Mouse (Mus musculus): ENCODE measurements around the gene Ppp1r16b.
"Not testable (repeated sequence)": the region's sequence is repeated elsewhere in the genome, so short reads cannot be mapped to it uniquely, and the experiment has no call there.

Ppp1r16b gene

DNA sequence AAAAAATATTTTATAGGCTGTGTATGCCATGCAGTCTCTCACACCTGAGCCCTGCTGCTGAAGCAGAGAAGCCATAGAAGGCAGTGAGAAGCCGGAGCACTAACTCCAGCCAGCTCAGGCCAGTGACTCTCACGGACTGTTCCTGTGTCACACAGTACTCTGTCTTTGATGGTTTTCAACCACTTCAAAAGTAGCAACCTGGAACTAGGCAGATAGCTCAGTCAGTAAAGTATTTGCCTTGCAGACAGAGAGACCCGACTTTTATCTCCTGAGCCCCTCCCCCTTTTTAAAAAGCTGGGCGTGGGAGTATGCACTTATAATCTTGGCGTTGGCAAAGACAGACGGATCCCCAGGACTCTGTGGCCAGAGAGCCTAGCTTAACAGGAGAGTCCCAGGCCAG lies 58.6 kb downstream of the Ppp1r16b start:
- no peak for DNase-seq (ENCODE audit: low spot score in 2 of 2)

DNA sequence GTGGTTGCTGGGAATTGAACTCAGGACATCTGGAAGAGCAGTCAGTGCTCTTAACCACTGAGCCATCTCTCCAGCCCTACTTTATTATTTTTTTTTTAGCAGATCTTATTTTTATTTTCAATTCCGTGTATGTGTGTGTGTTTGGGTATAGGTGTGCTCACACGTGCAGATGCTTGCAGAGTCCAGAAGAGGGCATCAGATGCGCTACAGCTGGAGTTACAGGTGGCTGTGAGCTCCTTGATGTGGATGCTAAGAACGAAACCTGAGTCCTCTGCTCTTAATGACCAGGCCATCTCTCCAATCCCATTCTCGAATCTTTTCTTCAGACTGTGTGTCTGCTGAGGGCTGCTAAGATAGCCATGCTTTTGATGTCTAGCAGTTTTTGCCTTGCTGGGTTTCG lies 61.1 kb downstream of the Ppp1r16b start:
- DNase-seq (ENCODE audit: low spot score in 2 of 2), result no peak

DNA sequence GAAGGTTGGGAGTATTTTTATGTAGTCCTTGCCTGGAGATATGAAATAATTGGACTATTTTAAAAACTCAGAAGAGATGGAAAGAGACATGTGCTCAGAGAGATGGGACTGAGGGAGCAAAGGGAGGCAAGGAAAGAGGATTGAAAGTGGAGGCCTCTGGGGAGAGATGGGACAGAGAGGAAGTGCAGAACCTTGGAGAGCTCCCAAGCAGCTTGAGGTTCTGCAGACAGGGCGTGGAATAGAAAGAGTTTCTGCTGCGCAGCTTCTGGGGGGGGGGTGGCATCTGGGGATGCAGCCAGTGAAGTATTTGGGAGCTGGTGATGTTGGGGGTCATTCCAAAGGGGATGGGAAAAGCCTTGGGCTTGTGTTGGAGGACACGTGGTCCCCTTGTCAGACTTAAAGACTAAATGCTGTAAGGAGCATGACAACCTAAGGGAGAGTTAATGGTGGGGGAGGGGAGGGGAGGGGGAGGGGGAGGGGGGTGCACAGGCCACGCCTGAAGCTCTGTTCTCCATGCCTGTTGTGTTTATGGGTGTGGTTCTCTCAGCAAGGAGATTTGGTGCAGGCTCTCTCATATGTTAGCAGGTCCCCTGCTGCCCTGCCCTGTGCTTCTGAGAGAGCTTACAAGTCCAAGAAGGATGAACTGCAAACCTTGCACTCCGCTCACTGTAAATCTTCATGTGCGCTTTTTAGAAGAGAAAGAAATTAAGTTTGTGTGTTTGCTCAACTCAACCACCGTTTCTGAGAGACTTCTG lies 63.0 kb downstream of the Ppp1r16b start:
- DNase-seq (ENCODE audit: low spot score in 2 of 2), result no peak

- no peak for DNase-seq (ENCODE audit: low spot score in 2 of 2)
These were observed 65.7 kb downstream of the Ppp1r16b start for GRCm38 (mm10) chr2:158730896-158731295.

DNA sequence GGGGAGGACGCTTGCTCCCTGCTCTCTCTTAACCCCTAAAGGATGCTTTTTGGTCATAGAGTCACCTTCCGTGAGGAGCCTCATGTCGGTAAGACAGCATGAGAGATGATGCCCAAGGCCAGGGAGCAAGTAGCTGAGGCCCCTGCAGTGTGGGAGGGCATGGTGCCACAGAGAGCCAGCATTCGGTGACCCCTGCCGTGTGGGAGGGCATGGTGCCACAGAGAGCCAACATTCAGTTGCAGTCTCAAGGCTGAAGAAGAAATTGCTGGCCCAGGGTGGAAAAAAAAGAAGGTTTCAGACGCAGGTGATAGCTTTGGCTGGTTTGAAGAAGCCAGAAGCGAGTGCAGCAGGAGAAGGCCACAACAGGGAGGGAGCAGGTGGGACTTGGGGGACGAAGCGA lies 67.3 kb downstream of the Ppp1r16b start:
- no peak for DNase-seq (ENCODE audit: low spot score in 2 of 2)

GRCm38 (mm10) chr2:158733136-158733535 lies 67.9 kb downstream of the Ppp1r16b start:
- DNase-seq (ENCODE audit: low spot score in 2 of 2), result peak in 1 of 2 experiments; percentile 53

DNA sequence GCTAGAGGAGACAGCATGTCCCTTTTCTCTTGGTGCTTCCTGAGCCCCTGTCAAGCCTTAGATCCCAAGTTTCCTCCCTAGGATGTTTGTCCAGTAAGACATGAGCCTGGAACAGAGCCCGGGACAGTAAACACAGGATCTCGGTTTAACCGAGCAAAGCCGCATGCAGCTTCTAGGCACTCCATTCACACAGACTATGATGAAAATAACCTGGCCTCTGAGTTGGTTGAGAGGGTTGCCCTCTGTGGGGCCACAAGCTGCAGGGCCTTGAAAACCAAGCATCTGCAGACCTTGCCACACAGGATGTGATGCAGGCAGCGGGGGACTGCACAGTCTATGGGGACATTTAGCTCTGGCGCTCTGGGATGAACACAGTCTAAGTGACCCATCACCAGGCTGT lies 68.7 kb downstream of the Ppp1r16b start:
- no peak for DNase-seq (ENCODE audit: low spot score in 2 of 2)

- DNase-seq (ENCODE audit: low spot score in 2 of 2), result peak in 1 of 2 experiments; percentile 56
These were observed 69.4 kb downstream of the Ppp1r16b start for GRCm38 (mm10) chr2:158734500-158735152.

- no peak for DNase-seq (ENCODE audit: low spot score in 2 of 2)
These were observed 70.1 kb downstream of the Ppp1r16b start for GRCm38 (mm10) chr2:158735340-158735739.

- not testable (repeated sequence) for DNase-seq (ENCODE audit: low spot score in 2 of 2)
These were observed 71.0 kb downstream of the Ppp1r16b start for GRCm38 (mm10) chr2:158736247-158736646.

GRCm38 (mm10) chr2:158738591-158738990 lies 73.4 kb downstream of the Ppp1r16b start:
- DNase-seq (ENCODE audit: low spot score in 2 of 2), result no peak

DNA sequence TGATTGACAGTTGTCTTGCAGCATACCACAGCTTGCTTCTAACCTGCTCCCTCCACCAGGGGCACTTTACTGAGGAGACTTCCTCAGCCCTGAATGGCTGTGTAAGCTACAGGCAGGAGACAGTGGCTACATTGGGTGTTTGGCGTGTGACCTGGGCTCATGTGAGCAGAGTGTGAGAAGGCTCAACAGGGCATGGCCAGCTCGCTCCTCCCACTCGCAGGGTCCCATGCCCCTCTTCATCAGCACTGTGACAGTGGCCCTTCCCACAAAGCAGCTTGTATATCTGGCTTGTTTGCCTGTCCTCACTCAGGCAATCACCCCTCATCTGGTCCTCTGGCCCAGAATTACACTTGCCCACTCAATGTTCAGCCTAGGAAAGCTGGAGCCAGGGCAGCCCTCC lies 73.9 kb downstream of the Ppp1r16b start:
- DNase-seq (ENCODE audit: low spot score in 2 of 2), result no peak

DNA sequence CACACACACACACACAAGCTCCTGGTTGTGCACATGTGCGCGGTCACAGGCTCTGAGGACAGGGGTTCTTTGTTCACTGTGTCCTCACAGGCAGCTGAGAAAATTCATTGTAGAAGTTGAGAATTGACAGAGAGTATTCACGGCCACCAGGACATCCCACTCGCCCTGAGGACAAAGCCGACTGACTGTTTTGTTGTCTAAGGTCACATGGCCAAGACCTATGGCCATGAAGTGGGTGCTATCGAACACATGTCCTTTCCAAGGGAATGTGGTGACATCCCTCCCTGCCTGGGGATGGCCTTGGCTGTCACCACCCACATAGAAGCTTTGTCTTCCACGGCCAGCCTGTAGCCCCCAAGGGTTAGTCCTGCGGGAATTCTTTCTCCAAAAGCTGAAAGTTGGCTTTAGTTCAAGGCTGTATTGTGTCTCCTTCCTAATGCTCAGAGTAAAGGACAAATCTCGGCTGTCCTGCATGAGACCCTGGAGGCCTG lies 75.9 kb downstream of the Ppp1r16b start:
- DNase-seq (ENCODE audit: low spot score in 2 of 2), result peak; percentile 56 to 59

DNA sequence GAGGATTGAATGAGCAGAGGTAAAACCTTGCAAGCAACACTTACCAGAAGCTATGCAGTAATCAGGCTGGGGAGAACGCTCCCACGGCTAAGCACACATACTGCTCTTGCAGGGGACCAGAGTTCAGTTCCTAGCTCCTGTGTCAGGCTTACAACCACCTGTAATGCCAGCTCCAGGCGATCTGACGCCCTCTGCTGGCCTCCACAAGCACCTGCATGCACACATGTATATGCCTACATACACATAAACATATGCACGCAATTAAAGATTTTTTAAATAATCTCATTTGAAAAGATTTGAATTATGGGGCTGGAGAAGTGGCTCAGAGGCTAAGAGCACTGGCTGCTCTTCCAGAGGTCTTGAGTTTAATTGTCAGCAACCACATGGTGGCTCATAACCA lies 77.2 kb downstream of the Ppp1r16b start:
- no peak for DNase-seq (ENCODE audit: low spot score in 2 of 2)

DNA sequence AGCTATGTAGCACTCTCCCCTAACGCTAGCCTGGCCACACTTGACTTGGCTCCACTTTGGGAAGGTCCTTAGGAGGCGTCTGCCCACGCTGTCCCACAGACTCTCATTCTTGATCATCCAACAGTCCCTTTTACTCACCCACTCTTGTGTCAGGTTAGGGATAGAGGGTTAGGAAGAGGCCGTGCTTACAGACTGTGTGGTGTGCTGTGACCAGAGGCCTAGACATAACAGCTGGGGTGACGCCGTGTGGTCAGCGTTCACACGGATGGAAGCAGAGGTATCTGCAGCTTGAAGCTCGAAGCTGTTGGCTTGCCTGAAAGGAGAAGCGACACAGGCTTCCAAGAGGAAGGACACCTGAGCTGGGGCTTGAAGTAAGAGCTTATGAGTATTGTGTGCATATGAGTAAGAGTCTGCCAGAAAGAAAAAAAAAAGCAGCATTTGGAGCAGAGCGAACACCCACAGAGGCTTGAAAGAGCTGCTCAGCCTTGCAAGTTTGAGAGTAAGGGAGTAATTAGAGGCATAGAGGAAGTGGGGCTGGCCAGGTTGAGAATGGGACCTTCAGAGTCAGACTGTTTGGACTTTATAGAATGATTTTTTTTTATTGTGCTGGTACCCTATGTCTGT lies 78.4 kb downstream of the Ppp1r16b start:
- DNase-seq (ENCODE audit: low spot score in 2 of 2), result no peak

DNA sequence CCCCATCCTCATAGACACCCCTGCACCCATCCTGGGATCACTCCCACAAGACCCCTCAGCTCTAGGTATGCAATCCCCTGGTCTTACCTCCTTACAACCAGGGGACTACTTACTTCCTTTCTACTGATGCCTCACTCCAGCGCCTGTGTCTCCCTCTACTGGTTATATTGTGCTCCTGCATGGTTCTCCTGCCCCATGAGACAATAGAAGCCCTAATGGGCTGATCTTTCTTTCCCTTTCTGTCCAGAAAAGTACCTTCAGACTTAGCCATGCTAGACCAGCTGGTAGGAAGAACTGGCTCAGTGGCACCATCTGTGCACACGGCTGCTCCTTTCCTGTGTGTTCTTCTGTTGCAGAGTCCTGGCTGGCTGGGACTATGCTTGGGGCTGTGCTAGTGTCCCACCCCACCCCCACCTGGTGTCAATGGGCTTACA lies 79.9 kb downstream of the Ppp1r16b start:
- DNase-seq (ENCODE audit: low spot score in 2 of 2), result peak in 1 of 2 experiments; percentile 71

- DNase-seq (ENCODE audit: low spot score in 2 of 2), result no peak
These were observed 81.0 kb downstream of the Ppp1r16b start for GRCm38 (mm10) chr2:158746164-158746563.

DNA sequence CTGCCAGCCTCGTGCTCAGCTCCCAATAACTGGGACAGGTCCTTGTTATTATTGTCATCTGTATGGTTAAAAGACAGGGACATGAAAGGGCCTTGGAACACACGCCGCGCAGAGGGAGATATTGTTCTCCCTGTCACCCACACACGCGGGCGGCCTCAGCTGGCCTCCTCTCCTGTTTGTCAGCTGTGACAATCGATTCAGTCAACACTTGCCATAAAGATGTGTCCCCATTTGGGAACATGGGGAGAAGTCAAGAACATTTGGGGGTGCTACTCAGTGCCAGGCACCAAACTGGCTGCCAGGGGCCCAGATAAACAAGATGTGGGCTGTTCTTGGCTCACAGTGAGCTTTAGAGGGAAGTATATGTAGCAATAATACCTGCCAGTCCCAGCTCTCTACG lies 84.2 kb downstream of the Ppp1r16b start:
- peak in 1 of 2 experiments; percentile 70 for DNase-seq (ENCODE audit: low spot score in 2 of 2)

DNA sequence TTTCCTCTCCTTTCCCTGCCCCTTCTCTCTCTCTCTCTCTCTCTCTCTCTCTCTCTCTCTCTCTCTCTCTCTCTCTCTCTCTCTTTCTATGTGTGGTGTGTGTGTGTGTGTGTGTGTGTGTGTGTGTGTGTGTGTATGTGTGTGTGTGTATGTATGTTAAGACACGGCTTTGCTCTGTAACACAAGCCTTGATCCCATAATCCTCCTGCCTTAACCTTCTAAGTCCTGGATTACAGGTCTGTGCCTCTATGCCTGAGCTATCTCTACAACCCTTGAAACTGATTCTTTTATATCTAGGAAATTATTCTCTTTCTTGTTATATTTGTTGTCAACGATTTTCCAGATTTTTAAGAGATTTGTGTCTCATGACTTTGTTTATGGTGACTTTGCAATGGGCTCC lies 95.0 kb downstream of the Ppp1r16b start:
- no peak for DNase-seq (ENCODE audit: low spot score in 2 of 2)

- DNase-seq (ENCODE audit: low spot score in 2 of 2), result no peak
These were observed 97.1 kb downstream of the Ppp1r16b start for GRCm38 (mm10) chr2:158762339-158762738.

DNA sequence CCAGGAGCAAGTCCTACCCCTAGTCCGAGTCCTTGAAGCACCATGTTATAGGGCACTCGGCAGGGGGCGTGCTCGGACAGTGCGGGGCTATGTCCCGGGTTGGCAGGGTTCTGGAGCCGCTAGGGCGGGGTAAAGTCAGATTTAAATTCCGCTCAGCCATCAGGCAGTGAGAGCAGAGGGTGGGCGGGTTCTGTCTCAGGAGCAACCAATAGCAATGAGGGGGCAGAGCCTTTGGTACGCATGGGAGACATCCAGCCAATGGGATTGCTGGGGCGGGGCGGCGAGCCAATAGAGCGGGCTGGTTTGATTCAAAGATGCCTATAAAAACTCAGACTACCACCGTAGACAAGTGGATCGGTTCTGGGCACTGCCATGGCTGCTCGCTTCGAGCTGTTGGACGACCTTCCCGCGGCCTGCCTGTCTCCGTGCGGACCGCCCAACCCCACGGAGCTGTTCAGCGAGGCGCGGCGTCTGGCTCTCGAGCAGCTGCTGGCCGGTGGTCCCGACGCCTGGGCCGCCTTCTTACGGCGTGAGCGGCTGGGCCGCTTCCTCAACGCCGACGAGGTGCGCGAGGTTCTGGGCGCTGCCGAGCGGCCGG lies 102.6 kb downstream of the Ppp1r16b start, which contains the start of gene Fam83d:
TSS of gene Fam83d (plus strand) at position 352 of the 598 bp plus-strand sequence.
- DNase-seq (ENCODE audit: low spot score in 2 of 2), result peak; percentile 89 to 96

DNA sequence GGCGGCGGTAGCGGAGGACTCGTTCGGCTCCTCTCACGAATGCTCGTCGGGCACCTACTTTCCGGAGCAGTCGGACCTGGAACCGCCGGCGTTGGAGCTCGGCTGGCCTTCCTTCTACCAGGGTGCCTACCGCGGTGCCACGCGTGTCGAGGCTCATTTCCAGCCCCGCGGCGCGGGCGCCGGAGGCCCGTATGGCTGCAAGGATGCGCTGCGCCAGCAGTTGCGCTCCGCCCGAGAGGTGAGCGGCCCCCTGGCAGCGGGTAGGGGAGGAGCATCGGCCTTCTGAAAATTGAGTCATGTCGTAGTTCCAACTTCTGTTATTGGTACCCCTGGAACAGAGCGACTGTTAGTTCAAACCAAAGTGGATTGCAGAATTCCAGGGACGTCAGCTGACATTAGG lies 103.2 kb downstream of the Ppp1r16b start:
- DNase-seq (ENCODE audit: low spot score in 2 of 2), result no peak

All from left cerebral cortex, adult 9 months (tissue).